Mouse (Mus musculus): Measurements from ENCODE around the gene Wdr82.

DNA sequence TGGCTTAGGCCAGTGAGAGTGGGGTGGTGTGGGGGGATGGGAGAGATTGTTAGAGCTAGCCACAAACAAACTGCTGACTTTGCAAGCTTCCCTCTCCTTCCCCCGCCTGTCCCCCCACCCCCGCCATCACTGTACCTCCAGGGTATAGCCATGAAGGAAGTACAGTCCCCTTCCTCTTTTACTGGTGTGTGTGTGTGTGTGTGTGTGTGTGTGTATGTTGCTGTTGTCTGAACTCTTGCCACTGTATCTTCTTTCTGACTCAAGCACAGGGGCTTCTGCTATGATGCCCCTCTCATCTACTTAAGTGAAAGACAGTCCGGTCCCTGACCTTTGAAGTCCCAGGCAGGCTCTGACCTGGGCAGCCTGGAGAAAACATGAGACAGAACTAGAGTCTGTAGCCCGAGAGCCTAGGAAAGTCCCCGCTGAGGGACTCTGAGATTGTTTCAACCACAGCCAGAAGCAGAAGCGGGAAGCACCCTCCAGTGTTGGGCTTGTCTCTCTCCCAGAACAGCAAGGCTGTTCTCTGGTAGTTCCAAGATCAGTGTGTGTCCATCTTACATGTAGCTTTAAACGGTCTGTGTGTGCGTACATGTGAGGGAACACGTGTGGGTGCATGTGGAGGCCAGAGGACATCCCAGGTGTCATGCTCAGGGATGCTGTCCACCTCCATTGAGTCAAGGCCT is 59.5 kb downstream of the Wdr82 start:
- 0 out of 2 replicates have a peak, but pooled peaks have one; percentile 14 for TF ChIP-seq POLR2A (IDR thresholded peaks at IDR 0.05; ENCODE audit: low read depth, low read length)
- TF ChIP-seq CTCF (IDR thresholded peaks at IDR 0.05; ENCODE audit: extremely low read depth, insufficient read length, insufficient replicate concordance, low read depth, low read length): no peak

Data from small intestine, adult 2 months (tissue).